Mouse (Mus musculus) layer of hippocampus, postnatal 25 days (tissue): ENCODE data around the gene Rtn4. TPM values are rescaled to one million over a fixed set of nuclear protein-coding genes. Genes with fewer than 3 reads are reported as not detected.

Experiments
- total RNA-seq, 2 experiments: library from RNA; stranded (reverse); gene quantifications; 2 replicates each; pipeline ENCODE4 v1.2.3; 2021

The Rtn4 gene
- total RNA-seq, 2 experiments from 2014 or later = 497 to 514 TPM

Other genes with a start within 250 kb of the Rtn4 start
- 1 to 10 TPM; 3.8 to 6.1 TPM for gene Prorsd1, start 177.9 kb upstream of the Rtn4 start, total RNA-seq
- 10 to 100 TPM; 34.0 to 34.5 TPM for gene Mtif2, start 166.5 kb upstream of the Rtn4 start, total RNA-seq
- gene Clhc1, start 145.0 kb upstream of the Rtn4 start, total RNA-seq = under 1 TPM in 1 of 2 experiments, not detected in 1; 0.19 TPM
- gene Rps27a, start 144.8 kb upstream of the Rtn4 start, total RNA-seq = 100 to 1,000 TPM; 414 to 516 TPM
- 1 to 10 TPM; 2.3 to 3.6 TPM for gene 4931440F15Rik, start 132.7 kb downstream of the Rtn4 start, total RNA-seq